Mouse (Mus musculus): ENCODE results near the gene Clcn5. TPM values are rescaled to one million over a fixed set of nuclear protein-coding genes. Genes with fewer than 3 reads are reported as not detected.

Clcn5 gene
- total RNA-seq, 2 experiments from 2014 or later: 0.68 TPM; not detected in 1

DNA sequence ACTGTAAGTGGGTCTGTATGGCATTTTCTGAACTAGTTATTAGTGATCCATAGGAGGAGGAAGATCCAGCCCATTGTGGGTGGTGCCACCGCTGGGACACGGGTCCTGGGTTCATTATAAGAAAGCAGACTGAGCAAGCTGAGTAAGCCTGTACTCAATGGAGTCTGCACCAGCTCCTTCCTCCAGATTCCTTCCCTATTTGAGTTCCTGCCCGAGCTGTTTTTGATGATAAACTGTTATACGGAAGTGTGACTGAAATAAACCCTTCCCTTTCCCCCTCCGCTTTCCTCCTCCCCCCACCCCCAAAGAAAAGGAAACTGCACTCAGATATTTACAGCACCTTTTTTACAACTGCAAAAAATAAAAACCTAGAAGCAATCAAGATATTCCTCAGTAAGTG, 115.1 kb downstream of the Clcn5 start:
- no peak for ATAC-seq (replicated peaks; ENCODE audit: low FRiP score, poor library complexity, severe bottlenecking)

DNA sequence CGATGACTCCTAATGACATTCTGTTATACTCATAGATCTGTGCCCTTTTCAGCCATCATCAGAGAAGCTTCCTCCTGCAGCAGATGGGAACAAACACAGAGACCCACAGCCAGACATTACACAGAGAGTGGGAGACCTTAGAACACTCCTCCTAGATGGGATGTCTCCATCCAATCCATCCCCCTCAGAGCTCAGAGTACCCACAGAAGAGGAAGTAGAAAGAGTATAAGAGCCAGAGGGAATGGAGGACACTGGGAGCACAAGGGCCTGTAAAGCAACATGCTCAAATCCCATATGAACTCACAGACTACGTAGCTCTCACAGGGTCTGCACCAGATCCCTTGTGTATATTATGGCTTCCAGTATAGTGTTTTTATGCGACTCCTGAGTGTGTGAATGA, 115.6 kb downstream of the Clcn5 start:
- ATAC-seq (replicated peaks; ENCODE audit: low FRiP score, poor library complexity, severe bottlenecking): no peak

DNA sequence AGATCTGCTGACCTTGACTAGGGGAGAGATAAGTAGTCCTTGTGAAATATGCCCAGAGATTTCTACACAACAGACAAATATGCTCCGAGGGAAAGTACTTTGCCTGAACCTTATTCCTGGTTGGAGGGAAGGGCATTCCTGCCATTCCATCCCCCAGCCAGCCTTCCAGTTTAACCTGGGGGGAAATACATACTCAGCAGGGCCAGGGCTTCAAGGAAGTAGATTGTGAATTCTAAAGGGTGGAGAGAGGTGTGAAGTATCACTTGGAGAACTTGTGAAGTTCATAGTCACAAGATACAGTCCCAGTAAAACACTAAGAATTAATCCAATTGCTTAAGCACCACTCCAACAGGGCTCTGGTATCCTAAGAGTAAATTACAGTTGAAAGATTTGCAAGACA, 121.3 kb downstream of the Clcn5 start:
- ATAC-seq (replicated peaks; ENCODE audit: low FRiP score, poor library complexity, severe bottlenecking): no peak

DNA sequence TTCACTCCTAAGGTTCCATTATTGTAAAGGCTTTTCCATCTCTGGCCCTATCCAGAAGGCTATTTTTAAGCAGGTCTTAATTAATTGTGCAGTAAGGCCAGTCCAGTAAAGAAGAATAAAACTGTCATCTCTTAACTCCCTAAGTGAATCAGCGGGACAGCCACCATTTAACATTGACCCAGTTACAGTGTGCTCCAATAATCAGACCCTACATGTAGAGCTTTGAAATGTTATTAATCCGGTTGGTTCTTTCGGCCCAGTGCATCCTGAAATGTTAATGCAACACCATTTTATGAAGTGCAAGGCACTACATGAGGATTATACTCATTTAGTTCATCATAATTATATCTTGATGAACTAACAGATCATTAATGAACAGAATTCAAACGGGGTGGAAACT, 128.3 kb downstream of the Clcn5 start:
- no peak for ATAC-seq (replicated peaks; ENCODE audit: low FRiP score, poor library complexity, severe bottlenecking)

DNA sequence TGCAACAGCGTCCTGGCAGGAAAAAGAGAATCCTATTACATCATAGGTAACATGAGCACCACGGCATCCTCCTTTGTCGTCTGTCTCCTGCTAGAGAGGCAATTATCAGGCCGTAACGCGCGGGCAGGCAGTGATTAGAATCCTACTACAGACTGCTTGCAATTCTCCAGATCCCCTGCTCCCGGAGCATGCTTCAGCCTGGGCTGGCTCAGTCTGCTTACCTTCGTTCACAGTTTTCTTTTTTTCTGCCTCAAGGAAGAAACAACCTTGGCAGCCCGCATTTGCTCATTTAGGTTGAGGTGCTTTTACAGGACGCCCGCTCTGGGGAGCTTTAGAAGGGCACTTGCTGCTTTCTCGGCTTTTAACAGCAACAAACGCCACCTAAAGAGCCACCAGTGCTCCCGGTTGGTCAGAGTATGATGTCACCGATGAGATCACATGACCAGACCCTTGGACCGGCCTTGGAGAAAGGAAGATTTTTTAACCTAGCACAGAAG, 130.8 kb downstream of the Clcn5 start:
- ATAC-seq (replicated peaks; ENCODE audit: low FRiP score, poor library complexity, severe bottlenecking): no peak

DNA sequence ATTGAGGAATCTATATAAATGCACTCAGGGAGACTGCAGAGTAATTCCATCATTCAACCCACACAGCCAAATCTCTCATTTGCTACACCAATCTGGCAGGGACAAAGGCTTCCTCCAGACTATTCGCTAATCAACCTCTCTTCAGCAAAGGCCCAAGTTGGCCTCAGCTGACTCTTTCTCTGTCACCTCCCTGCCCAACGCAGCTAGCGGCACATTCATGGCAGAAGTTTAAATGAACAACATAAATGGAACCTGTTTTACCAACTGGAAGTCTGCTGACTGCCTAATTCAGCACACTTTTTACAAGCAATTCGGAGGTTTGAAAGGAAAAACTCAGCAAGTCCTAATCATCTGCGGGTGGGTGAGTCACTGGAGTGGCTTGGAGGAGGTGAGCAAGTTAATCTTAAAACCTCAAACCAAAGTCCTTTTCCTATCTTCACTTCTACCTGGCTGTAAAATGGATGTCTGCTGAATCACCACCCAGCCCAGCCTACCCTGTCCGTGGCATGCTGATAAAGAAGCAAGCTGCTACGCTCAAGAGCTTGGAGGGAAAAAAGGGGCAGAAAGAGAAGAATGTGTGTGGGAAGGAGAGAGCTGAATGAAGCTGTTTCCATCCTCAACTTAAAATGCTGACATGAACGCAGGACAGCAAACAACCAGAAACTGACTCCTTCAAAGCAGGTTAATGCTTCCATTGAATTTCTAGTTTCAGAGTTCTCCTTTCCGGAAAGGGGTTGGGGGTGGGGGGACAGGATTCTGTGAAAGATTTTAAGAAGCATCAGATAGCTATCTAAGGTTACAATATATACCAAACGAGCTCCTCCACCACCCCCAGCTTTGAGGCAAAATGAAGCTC, 131.5 kb downstream of the Clcn5 start:
- no peak for ATAC-seq (replicated peaks; ENCODE audit: low FRiP score, poor library complexity, severe bottlenecking)

DNA sequence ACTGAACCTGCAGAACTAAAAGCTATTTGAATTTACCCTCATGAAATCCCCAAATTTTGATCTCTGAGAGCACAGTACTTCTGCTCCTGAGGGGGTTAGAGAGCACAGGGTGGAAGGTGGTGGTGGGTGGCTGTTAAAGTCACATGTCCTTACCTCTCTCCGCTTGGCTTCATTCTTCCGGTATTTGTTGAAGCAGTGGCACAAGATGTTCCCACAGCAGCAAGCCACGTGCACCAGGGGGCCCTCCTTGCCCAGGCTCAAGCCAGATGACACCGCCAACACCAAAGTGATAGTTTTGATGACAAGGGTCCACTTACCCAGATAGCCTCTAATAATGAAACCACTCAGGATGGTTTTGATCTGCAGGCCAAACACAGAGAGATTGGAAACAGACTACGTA, 149.0 kb downstream of the Clcn5 start:
- no peak for ATAC-seq (replicated peaks; ENCODE audit: low FRiP score, poor library complexity, severe bottlenecking)

DNA sequence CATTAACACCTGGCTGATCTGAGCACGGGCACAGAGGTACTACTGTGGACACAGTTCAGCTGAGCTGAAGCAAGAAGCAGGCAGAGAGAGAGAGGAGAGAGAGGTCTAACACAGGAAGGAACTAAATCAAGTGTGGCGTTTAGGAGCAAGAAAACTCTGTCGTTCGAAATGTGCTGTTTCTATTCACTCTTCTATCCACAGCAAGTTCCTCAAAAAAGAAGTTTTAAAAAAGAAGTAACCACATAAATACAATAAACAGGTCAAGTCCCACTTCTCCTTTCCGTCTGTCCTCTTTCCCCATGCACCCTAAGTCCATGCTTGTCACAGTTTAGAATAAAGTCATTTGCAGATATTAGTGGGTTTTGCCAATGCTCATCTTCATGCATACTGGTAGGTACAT, 150.4 kb downstream of the Clcn5 start:
- ATAC-seq (replicated peaks; ENCODE audit: low FRiP score, poor library complexity, severe bottlenecking): no peak

DNA sequence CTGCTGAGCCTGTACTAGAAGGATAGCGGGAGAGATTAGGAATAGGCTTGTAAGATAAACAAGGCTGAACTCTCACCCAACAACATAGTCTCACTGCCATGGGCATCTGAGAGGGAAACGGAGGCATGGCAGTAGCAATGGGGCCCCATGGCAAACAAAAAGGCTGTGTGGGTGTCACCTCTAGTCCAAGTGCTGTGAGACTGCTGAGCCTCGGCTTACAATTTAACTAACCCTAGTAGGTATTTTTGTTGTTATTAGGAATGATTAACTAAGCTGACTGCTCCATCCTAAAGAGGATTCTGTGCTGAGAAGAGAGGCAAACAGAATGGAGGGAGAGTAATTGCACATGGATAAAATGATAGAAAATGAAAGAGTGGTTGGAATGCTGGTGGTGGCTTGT, 161.2 kb downstream of the Clcn5 start:
- ATAC-seq (replicated peaks; ENCODE audit: low FRiP score, poor library complexity, severe bottlenecking): no peak

DNA sequence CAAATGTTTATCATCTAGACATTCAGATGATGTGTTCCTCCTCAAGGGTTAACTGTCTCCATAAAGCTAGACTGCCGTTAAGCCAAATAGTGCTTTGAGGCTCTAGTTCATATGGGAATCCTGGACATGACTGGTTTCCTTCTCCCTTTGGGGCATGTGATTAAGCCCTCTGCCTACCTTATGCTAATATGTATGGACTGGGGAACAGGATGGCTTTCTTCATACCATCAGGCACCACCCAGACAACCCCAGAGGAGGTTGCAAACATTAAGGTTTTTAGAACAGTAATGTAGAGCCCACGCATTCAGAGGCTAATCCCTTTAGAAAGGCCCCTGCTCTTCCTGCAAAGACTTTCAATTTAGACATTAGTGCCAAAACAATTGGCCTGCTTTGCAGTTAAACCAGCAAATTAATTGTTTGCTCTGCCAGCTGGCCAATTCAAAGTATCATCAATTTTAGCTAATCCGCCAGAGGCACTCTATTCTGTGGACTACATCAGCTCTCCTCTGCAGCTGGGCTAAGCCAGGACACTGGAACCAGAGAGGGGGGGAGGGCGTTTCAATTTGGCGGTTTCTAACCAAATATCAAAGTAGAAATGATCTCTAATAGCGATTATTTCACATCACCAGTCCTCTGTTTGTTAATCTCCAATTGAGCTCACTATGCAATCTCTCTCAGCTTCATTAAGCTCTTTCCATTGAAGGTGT, 163.0 kb downstream of the Clcn5 start:
- no peak for ATAC-seq (replicated peaks; ENCODE audit: low FRiP score, poor library complexity, severe bottlenecking)

DNA sequence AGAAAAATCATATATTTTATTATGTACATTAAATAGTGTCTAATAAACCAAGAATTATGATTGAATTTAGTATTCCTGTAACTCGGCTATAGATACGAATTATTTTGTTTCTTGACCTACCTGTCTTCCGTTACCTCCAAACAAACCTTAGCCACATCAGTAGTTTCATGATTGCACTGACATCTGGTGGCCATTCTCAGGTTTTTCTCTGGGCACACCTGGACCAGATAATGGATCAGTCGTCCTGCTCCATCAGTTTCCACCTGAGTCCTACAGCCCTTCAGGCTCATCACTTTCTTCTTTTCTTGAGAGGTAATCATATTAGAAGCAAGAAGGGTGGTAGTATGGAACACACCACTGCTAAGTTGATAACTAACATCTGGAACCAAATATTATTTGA, 169.0 kb downstream of the Clcn5 start:
- ATAC-seq (replicated peaks; ENCODE audit: low FRiP score, poor library complexity, severe bottlenecking): no peak

DNA sequence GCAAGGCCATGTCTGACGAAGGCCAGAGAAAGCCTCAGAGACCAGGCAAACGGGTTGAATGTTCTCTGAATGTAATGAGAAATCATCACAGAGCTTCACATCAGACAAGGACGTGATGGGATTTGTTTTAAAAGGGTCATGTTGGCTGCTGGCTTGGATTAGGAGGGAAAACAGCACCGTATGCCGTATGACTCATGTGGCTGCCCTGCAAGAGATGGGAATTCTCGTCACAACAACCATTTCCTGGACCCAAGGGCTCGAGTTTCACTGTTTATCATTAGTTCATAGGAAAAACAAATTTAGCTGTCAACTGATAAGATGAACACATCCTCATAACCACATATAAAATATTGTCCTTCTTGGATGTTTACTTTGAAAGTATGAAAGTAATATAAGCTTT, 173.0 kb downstream of the Clcn5 start:
- no peak for ATAC-seq (replicated peaks; ENCODE audit: low FRiP score, poor library complexity, severe bottlenecking)

DNA sequence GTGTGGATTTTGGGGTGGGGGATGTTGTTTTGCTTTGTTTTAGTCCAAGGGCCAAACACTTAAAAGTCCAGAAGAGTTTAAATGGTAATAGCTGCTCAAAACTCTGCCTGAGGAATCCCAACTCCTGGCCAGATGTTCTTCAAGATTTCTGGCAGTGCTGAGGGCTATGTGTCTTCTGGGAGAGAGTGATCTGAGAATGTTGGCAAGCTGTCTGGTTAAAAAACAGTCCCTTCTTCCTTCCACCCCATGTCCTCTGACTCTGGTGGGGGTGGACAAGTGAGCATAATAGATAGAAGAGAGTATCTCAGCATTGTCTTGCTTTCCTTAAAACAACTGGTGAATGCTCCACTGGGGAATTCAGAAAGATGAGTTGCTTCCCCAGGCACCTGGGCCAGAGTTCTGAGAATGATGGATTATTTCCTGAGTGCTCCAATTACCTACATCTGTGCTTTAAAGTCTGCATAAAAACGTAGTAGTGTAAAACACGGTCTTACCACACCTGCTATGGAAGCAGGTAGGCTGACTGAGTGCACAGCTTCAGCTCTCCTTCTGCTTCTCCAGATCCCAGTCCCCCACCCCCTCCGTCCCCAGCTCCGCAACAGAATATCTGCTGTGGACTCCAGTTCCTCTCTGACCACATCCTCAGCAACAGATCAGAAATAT, 197.4 kb downstream of the Clcn5 start:
- no peak for ATAC-seq (replicated peaks; ENCODE audit: low FRiP score, poor library complexity, severe bottlenecking)

DNA sequence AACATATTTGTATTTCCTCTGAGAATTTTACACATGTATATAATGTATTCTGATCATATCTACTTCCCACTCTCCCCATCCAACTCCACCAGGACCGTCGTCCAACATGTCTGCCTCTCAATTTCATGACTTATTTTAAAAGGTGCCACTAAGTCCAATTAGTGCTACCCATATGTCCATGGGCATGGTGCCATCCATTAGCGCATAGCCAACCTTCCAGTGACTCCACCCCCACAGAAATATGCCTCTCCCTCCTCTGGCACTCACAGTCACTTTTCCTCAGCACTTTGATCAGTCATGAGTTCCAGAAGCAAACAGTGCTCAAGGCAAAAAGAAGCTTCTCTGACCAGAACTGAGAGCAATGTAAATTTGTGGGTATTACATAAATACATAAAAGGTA, 204.3 kb downstream of the Clcn5 start:
- ATAC-seq (replicated peaks; ENCODE audit: low FRiP score, poor library complexity, severe bottlenecking): no peak

Other genes starting within 250 kb of the Clcn5 start
- gene Usp27x, start 56.5 kb upstream of the Clcn5 start, total RNA-seq (2015; ENCODE audit: low replicate concordance): 0.38 TPM in 1 of 2 replicates, not detected in the other
- not detected in 2 replicates for gene Usp27x, start 56.5 kb upstream of the Clcn5 start, total RNA-seq (2017; ENCODE audit: low replicate concordance)

Measured in erythroblast, adult 5-6 weeks (primary cell).